Mouse (Mus musculus) G1E (cell line): ENCODE data around the gene Mfsd14a.

Experiments used
- CTCF ChIP-seq: IDR thresholded peaks from 2 replicates; pipeline ENCODE4 v1.5.1; 2012; ENCODE audit warnings: low read depth, low read length, inconsistent platforms, mixed read lengths
- GATA1 ChIP-seq: IDR thresholded peaks from 2 replicates; pipeline ENCODE4 v1.6.1; 2012; ENCODE audit warnings: borderline replicate concordance, low read length, inconsistent platforms, mixed read lengths
- POLR2AphosphoS5 ChIP-seq: IDR thresholded peaks from 2 replicates; pipeline ENCODE4 v1.6.1; 2012; ENCODE audit warnings: low read depth, low read length, inconsistent platforms; ENCODE audit not compliant: insufficient replicate concordance
- TAL1 ChIP-seq: conservative IDR thresholded peaks from 2 replicates; pipeline ENCODE4 v1.6.1; 2012; ENCODE audit warnings: low read depth, low read length, inconsistent platforms, mixed read lengths

GRCm38 (mm10) chr3:116615318-116616068 lies 47.0 kb downstream of the Mfsd14a start:
- TF ChIP-seq CTCF (no peak), POLR2AphosphoS5 (no peak), GATA1 (no peak), TAL1 (no peak)
